In the genomic region with DNA sequence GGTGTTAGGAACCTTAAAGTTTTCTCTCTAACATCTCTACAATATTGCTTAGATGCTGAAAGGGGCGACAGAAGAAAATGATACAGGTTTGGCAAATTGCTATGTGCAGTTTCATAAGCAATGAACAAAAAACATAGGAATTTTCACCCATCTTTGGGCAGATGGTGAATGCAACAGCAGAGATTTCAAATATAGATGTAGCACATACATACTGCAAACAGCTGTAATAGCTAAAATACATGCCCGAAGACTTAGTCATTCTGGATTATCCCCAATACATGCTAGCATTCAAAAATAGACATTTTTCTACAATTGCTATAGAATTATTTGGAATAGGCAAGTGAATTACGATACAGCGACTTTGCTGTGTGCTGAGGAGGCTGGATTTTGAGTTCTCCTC, we compare ENCODE assay signal across 21 mouse cellular contexts.
A peak's percentile ranks its signal among the peaks of the same experiment; 100 is the strongest.
DNase-seq lines count a peak whose midpoint lies in the region; TF ChIP-seq lines count a peak whose summit lies in the region.
"Had no signal": no experiment of that assay in that cellular context is flagged by ENCODE, and none has a peak within 500 bp of the region (broad histone marks: within the 10 kb centered on the region; RNA-seq: fewer than 3 reads in every experiment).

No protein-coding gene starts in this region.

- TF ChIP-seq CTCF in embryonic fibroblast, embryonic 13.5 days (IDR thresholded peaks at IDR 0.05; ENCODE audit: borderline replicate concordance, insufficient read depth, low read length), result no peak

- H3K4me1 ChIP-seq in embryonic fibroblast, embryonic 13.5 days (ENCODE audit: control insufficient read depth, insufficient read depth, low read length), result no peaks in the 10 kb centered on the region; the same call in 1 of the 2 replicates
- H3K4me1 ChIP-seq: embryonic facial prominence, embryonic 12.5 days; forebrain, embryonic 13.5 days; heart, embryonic 10.5 days; hindbrain, embryonic 12.5 days had no signal

- intact Hi-C loops in left cerebral cortex, postnatal 25 days (cut with DNase I), result loop anchor here (1.0 kb wide), 1 partner anchor 157 kb away; no protein-coding TSS in a partner anchor

- H3K27ac ChIP-seq in embryonic fibroblast, embryonic 13.5 days (ENCODE audit: insufficient read depth, low read length), result peak overlapping the region; percentile 66
- H3K27ac ChIP-seq: embryonic facial prominence, embryonic 12.5 days; forebrain, embryonic 13.5 days; heart, embryonic 10.5 days; hindbrain, embryonic 12.5 days; hindbrain, postnatal 0 days had no signal

- peak; percentile 1 for DNase-seq in layer of hippocampus, adult 9-11 months
- DNase-seq in layer of hippocampus, adult 11-12 months (ENCODE audit: low spot score), result no peak
- DNase-seq in left cerebral cortex, postnatal 25 days (ENCODE audit: low spot score in 2 of 2), result peak; percentile 15 to 73
- no peak for DNase-seq in left cerebral cortex, adult 8-10 months (ENCODE audit: low spot score in 2 of 2)
- DNase-seq in NIH3T3 (ENCODE audit: low read depth), result peak; percentile 1
- DNase-seq in heart, adult 8-10 months (ENCODE audit: low spot score), result no peak
- DNase-seq: adrenal gland, postnatal 10 days; B cell, adult 2 months; cerebellum, adult 11-12 months; cerebellum, adult 9-10 months; cerebellum, postnatal 25 days; gastrocnemius, postnatal 36 days; heart, adult 11 months; heart, postnatal 10 days; heart, postnatal 4 days had no signal

- no peak for TF ChIP-seq POLR2A in embryonic fibroblast, embryonic 13.5 days (IDR thresholded peaks at IDR 0.05; ENCODE audit: low read depth, low read length)

- H3K4me3 ChIP-seq in embryonic fibroblast, embryonic 13.5 days (ENCODE audit: insufficient read depth, low read length), result no peak overlapping the region
- H3K4me3 ChIP-seq: embryonic facial prominence, embryonic 12.5 days; forebrain, embryonic 13.5 days; heart, embryonic 10.5 days; hindbrain, embryonic 12.5 days had no signal

Comparison
In these comparisons a context has a peak if more than half of its experiments do, and no peak if none do; other contexts are left out.
1. DNase-seq: peak in layer of hippocampus, adult 9-11 months (single experiment), left cerebral cortex, postnatal 25 days (2 of 2) and NIH3T3 (single experiment); none in layer of hippocampus, adult 11-12 months (single experiment), left cerebral cortex, adult 8-10 months (0 of 2) and heart, adult 8-10 months (single experiment).